Mouse (Mus musculus) spleen, adult 12 weeks (tissue): ENCODE measurements around the gene Grin2c.

Experiments
- DNase-seq: peaks from one replicate; pipeline ENCODE4 v3.0.0; 2022; ENCODE audit warnings: low spot score

The Grin2c gene

DNA sequence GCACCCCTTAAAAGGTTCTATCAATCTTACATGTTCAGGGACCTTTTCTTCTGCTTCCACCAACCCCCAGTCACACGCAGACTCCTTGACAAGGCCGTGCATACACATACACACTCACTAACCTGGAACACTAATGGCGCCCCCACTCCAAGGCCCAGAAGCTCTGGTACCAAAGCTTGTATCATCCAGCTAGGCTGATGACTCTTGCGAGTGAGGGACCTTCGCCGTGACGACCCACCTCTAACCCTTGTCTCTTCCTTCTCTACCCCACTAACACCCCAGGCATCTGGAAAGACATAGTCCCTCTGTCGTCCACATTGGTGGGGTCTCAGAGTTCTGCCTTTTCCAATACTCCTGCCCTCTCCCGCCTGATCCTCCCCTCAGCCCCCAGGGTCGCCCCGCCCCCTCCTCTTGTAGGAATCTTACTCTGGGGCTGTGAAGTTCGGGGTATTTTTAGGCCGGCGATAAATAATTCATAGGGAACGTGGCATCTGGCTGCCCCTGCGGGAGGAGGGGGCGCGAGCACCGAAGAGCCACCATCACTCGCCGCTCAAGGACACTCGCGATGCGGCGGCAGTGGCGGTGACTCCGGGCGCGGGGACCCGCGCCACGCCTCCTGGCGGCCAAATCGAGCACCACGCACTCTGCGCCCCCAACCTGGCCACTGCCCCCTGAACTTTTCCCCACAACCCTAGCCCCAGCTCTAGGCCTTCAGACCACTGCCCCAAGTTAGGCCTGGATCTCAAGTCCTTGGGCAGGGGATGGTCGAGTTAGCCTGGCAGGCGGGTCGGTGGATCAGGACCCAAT is 2.0 kb downstream of the Grin2c start:
- no peak for DNase-seq

DNA sequence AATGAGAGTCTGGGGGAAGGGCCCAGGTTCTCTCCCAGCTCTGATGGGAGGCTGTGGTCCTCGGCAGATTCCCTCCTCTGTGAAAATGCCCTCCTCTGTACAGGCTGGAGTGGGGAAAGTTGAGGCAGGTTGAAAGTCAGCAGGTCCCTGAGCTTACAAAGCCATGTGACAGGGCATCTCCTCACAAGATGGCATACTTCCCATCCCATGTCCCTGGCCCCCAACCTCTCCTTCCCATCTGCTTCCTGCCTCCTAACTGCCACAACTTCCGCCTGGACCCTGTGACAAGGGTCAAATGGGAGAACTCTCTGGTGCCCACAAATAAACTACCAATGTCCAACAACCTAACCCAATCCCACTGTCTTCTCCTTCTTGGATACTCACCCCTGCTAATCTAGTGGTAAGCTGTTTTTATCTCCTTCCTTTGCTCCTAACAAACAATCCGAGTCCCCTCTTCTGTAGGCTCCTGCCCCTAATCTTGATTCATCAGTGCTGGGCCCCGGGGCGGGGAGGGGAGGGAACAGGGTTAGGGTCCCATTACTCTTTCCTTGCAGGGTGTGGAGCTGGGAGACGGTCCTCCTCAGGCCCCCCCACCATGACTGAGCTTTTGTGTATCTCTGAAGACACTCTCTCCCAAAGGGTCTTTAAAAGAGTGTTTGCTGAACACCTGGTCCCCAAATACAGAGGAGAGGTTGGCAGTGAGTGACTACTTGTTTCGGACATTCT is 2.7 kb downstream of the Grin2c start:
- DNase-seq = no peak

DNA sequence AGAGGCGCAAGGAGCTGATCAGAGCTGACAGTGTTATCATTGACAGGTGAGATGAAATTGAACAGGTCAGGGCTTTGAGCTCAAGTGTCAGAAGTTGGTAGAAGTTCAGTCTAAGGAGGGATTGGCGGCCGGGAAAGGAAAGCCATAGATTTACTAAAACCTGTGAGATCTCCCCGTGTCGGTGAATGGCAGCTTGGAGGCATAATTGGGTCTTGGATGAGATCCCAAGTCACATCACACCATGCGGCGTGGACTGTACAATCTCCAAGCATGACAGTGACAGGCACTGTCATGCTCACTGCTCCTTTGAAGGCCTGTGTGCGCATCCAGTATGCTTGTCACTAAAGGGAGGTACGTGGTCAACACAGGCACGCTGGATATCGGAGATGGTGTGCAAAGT is 4.1 kb downstream of the Grin2c start:
- DNase-seq = no peak

DNA sequence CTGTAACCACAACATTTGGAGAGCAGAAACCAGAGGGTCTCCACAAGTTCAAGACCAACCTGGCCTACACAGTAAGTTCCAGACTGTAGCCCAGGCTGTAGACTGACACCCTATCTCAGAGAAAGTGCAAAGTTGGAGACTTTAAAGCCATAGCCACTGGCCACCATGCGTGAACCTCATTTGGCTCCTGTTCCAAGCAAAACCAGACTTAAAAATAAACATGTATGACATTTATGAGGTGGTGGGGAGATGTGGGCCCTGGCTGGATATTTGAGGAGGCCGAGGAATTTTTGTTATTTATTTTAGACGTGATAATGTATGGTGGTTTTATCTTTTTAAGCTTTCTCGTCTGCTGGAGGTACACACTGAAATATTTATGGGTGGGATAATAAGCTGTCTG is 7.9 kb downstream of the Grin2c start:
- DNase-seq = no peak

DNA sequence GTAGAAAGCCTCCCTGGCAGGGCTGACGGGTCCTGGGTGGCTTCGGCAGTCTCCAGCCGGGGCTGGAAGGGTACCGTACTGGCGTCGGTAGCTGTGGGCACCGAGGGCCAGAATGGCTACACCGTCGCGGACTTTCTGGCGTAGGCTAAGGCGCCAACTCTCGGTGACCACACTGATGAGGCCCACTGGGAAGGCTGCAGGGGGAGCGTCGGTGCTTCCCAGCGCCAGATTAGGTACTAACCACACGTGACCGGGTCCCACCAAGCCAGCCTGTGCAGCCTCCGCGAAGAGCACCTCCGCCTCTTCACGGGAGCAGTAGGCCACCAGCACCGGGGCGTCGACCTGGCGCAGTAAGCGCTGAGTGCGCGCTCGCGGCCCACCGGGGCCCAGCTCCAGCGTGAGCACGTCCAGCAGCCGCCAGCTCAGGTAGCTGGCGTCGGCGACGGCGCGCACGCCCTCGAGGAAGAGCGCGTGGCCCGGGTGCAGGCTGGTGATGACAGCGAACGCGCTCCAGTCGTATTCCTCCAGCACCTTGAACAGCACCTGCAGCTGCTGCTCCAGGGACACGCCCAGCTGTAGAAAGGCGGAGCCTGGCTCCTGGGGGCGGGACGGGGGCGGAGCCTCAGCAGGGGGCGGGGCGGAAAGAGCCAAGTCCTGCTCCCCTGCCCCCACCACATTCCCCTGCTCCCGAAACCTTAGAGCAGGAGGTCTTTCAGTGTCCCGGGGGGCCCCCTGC is 9.1 kb downstream of the Grin2c start:
- no peak for DNase-seq

DNA sequence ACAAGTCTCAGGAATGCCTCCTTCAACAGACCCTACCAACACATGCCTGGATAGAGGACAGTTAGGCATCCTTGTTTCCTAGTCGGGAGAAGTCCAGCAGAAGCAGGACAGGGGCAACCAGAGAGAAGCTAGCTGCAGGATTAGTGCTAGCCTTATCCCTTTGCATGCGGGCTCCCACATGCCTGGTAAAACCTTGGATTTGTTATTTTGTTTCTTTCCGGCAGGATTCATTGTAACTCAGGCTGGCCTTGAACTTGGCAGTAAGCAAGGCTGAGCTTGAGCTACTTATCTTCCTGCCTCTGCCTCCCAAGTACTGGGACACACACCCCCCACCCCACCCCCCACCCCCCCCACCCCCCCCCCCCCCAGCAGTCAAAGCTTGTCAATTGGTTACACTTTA is 15.8 kb downstream of the Grin2c start:
- no peak for DNase-seq

DNA sequence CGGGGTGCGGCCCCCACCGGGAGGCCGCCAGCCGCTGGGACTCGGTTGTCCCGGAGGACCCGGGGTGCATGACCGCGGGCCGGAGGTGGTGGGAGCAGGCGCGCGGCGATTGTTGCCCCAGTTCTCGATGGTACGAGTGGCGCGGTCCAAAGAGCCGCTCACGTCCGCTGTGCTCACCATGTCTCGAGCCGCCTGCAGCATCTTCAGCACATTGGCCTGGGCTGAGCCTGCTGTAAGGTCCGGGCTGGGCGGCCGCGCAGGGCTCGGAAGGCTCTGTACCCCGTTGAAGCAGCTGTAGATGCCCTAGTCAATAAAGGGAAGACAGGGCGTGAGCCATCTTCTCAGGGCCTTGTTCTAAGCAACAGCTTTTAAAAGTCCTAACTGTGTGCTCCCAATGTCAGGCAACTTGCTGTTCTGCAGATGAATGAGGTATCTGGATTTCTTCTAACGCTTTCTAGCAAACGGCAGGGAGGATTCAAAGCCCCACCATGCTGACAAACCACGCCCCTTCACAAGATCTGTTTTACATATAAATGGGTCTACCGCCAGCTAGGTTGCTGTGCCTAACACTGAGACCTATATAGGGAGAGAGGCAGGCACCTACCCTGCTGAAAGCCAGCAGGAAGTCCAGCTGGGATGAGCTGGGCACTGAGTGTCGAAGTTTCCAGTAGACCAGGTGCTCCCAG is 16.5 kb downstream of the Grin2c start:
- no peak for DNase-seq

DNA sequence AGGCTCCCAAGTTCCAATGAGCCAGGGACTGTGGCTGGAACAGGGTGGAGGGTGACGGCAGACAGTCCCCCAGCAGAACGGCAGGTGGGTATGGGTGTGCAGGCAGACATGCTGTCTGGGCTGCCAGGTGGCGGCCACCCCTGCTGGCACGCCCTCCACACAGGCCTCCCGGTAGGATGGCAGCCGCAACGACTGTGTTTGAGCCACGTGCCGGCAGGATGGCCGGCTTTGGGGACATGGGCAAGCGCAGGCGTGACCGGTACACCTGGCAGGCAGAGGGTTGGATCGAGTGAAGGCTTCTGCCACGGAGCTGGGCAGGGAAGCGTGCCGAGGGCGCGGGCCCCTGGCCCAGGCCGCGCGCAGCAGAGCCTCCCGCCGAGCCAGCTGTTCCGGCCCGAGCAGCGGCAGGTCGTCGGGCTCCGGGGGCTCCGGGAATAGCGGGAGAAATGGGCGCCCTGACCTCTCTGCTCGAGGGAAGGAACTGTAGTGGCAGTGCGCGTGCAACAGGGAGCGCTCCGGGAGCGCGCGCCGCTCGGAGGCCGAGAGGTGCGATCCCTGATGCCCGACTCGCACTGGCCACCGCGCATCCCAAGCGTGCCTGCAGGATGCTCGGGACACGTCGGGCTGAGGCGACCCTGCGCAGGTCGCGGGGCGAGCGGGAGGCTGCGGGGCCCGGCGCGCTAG is 17.2 kb downstream of the Grin2c start:
- no peak for DNase-seq

DNA sequence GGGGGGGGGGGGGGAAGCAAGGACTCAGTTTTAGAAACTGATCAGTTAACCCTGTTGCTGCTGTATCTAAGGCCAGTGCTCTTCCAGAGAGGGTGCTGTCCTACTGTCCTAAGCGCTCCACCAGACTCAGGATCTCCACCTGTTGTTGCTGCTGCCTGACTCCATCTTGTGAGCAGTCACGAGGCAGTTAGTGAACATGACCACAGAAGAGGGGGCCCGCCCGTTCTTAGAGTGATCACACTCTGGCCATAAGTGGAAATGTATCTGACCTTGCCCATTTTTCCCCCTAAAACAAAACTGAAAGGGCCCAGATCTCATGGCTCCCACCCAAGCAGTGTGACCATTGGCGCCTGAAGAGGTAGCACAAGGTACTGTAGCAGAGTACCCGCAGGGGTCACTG is 19.1 kb downstream of the Grin2c start:
- DNase-seq = no peak

DNA sequence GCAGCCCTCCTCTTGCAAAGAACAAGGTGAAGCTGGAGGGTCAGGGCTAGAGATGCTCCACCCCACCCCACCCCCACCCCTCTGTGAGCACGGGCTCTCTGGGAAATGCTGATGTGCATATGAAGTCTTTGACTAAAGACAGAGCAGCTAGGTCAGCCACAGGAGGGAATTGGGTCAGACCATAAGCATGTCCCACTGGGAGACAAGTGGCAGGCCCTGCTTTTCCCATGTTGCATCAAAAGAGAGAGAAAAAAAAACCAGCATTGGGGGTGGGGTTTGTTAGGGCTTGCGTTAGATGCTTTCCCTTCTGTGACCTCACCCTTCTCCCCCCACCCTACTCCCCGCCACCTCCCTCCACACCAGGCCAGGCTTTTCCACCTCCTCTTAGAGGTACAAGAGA is 19.8 kb downstream of the Grin2c start:
- no peak for DNase-seq

DNA sequence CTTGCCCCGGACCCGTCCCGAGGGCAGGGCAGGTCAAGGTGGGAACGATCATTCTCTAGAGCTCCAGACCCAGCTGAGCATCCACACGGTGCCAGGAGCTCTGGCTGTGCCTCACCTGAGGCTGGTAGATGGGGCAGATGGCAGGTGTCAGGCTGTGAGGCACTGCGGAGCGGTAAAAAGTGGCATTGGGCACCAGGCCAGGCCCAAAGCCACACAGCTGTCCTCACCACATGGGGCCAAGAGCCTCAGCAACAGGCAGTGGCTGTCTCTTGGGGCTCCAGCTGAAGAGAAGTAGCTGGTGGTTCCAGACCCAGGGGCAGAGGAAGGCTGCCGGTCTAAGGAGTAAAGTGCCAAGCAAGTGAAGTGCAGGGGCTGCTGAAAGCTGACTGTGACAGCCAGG is 20.7 kb downstream of the Grin2c start:
- no peak for DNase-seq

DNA sequence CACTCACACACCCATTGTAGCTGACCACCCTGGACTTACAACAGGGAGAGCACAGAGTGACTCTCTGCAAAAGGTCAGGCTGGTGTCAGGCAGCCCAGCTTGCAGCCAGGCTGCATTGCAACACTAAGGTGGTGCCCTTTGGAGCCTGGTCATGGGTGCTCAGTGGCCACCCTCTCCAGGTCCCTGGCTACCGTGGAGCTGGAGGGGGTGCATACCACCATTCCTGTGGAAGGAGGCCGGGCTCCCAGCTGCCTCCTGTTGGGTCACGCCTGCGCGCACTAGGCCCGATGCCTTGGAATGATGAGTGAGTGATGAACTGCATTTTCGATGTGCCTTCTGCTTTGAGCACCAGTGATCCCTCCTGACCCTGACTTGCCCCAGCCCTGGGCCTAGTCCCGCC is 22.2 kb downstream of the Grin2c start:
- no peak for DNase-seq

DNA sequence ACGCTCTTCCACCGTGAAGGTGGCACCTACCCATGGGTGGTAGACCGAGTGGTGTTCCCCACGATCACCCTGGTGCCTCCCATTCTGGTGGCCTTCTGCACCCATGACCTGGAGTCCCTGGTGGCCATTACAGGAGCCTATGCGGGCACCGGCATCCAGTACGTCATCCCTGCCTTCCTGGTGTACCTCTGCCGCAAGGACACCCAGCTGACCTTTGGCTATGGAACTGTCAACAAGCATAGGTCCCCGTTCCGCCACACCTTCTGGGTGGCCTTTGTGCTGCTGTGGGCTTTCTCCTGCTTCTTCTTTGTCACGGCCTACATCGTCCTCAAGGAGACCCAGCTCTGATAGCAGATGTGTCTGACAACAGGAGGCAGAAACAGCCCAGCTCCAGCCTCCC is 23.3 kb downstream of the Grin2c start:
- no peak for DNase-seq

DNA sequence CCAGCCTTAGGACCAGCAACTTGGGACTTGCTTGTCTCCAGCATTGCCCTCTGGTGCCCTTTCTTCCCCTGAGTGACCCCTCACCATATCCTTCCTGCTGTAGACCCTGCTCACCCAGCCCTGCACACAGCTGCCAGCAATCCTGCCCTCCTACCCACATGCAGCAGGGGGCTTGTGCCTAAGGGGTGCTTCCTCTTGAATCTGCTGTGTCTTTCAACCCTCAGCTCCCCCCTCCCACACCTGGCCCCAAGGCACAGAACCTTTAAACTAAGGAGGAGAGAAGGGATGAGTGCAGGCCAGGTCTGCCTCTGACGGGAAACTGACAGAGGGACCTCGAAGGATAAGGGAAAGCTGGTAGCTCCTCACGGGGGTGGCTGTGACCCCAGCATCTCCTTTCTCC is 24.3 kb downstream of the Grin2c start:
- no peak for DNase-seq

DNA sequence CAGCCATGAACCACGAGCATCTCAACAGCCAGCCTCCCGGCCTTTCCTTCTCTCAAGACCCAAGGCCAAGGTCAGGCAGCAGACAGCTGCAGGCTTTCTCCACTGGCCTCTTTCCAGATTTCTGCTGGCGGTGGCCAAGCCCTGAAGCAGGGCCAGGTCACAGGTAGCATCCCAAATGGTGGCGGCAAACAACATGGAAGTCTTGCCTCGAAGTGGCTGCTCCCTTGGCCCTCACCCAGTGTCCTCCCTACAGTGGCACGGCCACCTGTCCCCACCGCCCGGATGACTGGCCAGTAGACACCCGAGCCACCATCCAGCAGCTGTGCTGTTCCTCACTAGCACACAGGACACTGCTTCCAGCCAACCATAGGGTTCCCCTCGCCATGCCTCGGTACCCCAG is 25.6 kb downstream of the Grin2c start:
- no peak for DNase-seq

DNA sequence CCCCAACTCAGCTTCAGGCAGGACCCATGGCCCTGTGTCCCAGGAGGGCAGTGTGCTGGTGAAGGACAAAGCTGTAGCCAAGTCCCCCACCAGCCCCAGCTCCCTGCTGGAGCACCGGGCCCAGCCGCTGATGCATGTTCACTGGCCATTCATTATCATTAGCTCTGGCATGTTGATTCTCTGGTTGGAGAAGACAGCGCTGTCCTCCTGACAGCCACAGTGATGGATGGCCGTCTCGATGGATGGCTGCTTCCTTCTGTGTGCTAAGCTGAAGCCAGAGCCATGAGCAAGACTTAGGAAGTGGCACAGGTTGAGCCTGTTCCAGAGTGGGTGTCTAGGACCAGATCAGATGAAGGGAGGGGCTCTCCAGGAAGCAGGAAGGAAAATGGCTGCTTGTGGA is 30.5 kb downstream of the Grin2c start:
- no peak for DNase-seq

DNA sequence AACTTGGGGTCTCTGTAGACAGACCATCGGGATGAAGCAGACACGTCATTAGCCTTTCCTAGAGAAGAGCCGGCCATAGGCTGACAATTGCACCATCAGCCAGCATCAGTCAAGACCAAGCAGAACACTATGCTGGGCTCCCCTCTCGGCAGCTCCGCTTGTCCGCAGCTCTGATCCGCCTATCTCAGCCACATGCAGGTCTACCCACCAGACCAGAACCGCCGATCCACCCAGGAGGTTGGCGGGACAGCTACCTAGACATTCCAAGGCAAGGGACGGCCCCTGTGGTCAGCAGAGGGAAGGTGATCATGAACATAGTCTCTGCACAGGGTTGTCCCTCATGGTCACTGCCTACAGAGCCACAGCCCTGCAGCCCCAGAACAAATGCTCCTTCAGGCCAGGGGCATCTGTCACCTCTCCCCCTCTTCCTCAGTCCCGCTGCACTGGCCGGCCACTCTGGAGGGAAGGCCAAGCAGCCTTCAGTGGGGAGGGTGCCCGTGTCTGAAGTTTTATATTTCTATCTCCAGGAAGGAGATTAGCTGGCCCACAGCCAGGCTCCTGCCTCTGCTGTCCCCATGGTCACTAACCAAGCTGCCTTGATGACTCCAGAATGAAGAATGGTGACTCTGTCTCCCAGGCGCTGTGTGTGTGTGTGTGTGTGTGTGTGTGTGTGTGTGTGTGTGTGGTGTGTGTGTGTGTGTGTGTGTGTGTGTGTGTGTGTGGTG is 32.6 kb downstream of the Grin2c start:
- DNase-seq = no peak

DNA sequence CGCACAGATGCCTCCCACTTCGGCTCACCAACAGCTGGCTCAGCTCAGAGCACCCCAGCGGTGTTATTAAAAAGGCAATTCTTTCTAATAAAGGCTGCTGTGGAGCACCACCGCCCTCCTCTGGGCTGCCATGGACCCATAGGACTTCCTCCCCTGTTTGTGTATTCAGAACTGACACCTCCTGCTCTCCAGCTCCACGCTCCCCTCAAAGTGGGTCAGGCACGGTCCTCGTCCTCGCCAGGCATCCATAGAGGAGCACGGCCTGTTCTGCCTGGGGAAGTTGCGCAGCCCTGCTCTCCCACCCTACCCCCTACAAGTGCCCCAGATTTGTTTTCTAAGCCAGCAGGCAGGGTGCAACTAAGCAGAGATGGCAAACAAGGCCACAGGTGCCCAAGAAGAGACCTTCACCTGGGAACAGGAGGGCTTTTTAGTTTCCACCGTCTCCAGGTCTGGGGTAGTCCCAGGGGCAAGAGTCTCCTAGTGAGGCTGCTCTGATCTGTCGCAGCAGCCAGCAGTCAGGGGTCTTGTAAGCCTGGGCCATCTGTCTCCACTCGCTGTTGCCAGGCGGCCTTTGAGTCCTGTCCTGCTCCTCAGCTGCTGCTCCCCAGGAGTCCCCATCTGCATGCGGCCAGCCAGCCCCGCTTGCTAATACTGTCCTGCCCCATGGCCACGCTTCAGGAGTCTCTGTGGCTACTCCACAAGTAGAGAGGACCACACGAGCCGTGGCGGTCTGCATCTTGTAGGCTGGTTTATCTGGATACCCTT is 33.3 kb downstream of the Grin2c start:
- no peak for DNase-seq

DNA sequence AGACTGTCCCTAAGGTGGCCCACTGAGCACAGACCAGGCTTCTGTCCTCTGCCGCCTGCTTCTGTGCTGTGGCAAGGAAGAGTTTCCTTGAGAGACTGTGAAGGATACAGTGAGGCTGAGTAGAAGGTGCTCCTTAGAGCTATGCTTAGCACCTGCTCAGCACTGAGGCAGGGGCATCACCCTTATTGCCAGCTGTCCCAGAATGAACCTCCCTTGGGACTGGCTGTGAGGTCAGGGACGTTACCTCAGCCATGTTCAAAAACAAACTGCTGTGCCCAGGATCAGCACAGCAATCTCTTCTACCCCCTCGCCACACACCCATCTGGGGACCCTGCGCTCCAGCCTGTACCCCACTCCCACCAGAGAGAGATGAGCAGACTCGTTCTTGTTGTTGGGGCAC is 34.2 kb downstream of the Grin2c start:
- DNase-seq = no peak

DNA sequence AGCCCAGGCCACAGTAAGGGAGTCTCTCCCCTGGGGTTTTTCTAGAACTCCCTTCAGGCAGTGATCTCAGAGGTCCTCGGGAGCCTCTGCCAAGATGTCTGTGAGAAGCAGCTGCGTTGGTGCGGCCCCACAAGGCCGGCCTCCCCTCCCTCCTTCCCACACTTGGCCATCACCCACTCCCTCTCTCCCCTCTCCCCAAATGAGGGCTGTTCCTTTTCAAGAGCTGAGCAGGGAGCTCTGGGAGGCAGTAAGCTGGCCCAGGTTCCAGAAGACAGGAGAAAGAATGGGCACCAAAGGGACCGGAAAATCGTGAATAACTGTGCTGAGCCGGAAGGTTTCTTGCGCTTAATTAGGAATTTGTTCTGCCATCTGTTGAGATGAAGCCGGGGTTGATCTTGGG is 35.1 kb downstream of the Grin2c start:
- no peak for DNase-seq
